Mouse (Mus musculus): ENCODE measurements at regions not wholly inside any gene's neighbourhood (a gene's known extent, or its start where the extent isn't known, plus 50 kb on each side); places are given as distances from the start of the nearest gene placed in this dataset.

DNA sequence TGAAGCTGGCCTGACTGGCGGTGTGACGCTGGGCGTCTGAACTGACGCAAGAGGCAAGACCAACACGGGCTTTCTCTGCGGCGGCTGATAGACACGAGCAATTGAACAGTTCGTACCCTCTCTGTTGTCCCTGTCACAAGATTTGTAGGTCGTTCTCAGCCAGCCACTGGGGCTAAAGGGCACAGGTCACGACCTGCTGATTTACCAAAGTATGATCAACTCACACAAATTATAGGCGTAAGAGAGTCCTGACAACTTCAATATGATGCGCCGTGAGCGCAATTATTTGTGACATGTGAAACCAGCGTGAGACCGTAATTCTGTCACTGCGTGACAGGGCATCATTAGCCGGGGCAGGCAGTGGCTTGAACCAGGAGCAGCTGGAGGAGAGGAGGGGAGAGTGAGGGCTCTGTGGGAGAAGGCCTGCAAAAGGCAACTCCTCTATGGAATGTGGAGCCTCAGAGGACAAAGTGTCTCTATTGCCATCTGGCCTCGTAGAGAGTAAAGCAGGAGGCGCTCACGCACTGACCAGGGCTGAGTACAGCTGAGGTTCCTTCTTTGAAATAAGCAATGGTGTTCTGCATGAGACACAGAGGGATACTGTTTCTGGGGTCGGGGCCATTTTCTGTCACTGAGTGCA, 181.4 kb upstream of the Habp2 start:
- no peak for DNase-seq

- no peak for DNase-seq
Measured at GRCm38 (mm10) chr19:56108796-56109195, 178.1 kb upstream of the Habp2 start.

GRCm38 (mm10) chr19:56115552-56116284, 171.2 kb upstream of the Habp2 start:
- no peak for DNase-seq

DNA sequence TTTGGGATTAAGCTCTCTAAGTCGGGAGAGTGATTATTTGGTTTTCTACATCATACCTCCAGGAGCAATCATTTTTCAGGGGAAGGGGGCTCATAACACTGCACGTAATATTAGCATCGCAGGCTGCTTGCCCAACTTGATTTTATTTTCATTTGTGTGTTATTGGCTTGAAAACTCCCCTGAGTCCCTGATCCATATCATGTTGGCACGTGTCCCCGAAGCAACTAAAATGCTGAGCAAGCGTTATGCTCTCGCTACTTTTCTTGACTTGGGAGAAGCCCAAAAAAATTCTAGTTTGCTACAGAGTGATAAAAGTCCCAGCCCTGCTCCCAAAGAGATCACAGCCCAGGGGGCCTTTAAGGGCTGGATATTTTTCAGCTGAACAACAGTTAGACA, 170.7 kb upstream of the Habp2 start:
- DNase-seq: no peak

- DNase-seq: no peak
Measured at GRCm38 (mm10) chr19:56120723-56121122, 166.2 kb upstream of the Habp2 start.

- no peak for DNase-seq
Measured at GRCm38 (mm10) chr19:56122186-56122585, 164.8 kb upstream of the Habp2 start.

GRCm38 (mm10) chr19:56131556-56131955, 155.4 kb upstream of the Habp2 start:
- DNase-seq: no peak

- DNase-seq: no peak
Measured at GRCm38 (mm10) chr19:56132911-56133562, 153.9 kb upstream of the Habp2 start.

DNA sequence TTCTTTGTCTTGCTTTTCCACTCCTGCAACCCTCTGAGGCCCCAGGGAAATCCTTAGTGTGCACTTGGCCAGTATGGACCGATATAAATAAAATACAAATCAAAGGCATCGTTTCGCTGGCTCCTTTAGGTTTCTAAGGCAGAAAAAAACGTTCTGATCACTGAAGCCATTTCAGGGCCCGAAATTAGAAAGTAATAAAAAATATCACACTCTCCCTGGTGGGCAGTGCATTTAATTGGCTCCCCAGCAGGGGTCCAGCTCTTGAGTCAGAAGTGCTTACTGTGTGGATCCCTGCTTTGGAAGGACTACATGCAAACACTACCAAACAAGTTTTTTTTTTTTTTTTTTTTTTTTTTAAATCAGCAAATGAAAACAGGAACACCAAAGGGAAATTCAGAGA, 153.4 kb upstream of the Habp2 start:
- no peak for DNase-seq

- DNase-seq: peak; percentile 94
Measured at GRCm38 (mm10) chr19:56134081-56134818, 152.7 kb upstream of the Habp2 start.

- DNase-seq: peak; percentile 93
Measured at GRCm38 (mm10) chr19:56135306-56135928, 151.5 kb upstream of the Habp2 start.

DNA sequence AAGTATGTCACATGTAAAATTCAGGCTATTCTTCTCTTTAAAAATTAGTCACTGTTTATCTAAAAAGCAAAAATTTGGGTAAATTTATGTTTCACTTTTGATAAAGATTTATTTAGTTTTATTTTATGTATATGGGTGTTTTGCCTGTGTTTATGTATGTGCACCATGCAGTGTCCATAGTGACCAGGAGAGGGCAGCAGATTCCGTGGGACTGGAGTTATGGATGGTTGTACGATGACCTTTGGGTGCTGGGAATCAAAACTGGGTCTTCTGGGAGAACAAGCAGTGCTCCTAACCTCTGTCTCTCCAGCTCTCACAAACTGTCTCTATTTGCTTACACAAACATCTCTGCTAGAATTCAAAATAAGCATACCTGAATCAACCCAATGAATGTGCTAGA, 146.4 kb upstream of the Habp2 start:
- DNase-seq: no peak

- no peak for DNase-seq
Measured at GRCm38 (mm10) chr19:56144221-56144620, 142.7 kb upstream of the Habp2 start.

DNA sequence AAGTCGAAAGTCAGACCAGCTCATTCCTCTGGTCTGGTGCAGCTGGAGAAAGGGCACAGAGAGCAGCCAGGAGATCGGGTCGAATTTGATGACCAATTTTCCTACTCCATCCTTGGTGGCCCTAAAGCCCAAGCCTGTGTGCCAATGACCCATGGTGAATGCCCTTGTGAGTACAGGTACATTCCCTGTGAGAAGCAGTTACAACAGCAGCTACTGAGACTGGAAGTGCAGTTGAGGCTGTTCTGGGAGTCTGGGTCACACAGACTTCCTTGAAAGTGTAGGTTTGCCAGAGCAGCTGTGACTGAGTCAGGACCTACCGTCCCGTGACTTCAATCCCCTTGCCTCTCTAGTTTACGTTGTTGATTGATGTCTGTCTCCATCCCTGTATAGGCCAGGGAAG, 129.8 kb upstream of the Habp2 start:
- DNase-seq: peak; percentile 91

DNA sequence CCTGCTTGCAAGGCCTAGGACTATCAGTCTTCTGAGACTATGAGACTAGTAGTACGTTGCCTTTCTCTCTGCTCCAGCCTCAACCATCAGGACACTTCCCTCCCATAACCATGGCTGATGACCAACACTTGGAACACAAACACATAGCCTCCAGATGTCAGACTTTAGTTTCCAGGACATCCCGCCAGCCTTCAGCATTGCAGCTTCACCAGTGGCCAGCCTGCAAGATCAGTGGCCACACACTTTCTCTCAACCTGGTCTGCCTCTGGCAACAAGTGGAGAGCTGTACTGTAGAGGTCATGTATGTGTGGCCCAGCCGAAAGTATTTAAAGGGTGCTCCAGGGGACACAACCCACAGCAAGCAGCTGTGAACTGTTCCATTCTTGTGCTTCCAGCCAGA, 124.8 kb upstream of the Habp2 start:
- peak; percentile 98 for DNase-seq

DNA sequence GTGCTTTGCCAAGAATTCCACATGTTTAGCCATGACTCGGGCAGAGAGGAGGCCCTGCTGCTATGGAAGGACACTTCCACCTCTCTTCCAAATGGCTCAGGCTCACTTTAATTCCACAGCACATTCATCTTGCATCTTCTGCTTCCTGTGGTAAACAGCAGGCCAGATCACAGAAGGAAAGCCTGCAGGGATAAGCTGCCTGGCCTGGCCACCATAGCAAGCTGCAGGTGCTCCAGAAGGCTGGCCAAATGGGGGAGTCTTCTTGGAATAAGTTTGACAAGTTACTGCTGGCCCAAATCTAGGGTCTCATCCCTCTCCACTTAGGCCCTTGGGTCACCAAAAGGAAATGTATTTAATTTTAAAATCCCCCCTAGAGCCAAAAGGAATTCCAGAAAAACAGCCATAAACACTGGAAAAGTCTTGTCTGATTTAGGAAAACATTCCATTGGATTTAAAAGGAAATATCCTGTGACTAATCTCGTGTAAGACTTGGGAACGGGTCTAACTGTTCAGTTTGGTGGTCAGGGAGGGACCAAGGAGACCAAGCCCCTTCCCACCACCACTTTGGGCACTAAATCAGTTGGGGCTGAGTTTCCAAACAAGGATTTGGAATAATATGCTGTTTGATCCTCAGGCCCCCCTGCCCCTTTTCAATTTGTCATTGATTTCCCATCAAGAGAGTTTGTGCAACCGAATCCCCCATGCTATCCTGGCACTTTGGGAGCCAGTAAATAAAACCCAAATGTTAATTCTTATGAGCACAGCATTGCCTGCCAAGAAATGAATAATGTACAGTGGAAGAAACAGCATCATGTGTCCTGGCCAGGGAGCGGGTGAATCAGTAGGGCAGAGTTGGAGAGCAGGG, 117.6 kb upstream of the Habp2 start:
- no peak for DNase-seq

DNA sequence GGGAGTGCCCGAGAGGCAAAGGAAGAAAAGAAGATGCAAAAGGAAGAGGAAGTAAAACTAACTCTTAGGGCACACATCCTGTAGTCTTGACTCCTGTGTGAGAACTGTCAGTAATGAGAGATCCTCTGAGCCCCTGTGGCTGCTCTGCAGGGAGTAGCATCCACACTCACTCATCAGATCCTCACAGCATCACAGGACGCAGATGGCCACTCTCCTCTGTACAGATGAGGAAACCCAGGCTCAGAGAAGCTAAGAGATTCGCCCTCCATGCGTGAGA, 117.0 kb upstream of the Habp2 start:
- DNase-seq: no peak

GRCm38 (mm10) chr19:56172454-56172853, 114.5 kb upstream of the Habp2 start:
- no peak for DNase-seq

GRCm38 (mm10) chr19:56176059-56176458, 110.9 kb upstream of the Habp2 start:
- DNase-seq: peak; percentile 97

GRCm38 (mm10) chr19:56177231-56177745, 109.6 kb upstream of the Habp2 start:
- no peak for DNase-seq

GRCm38 (mm10) chr19:56185756-56186155, 101.2 kb upstream of the Habp2 start:
- no peak for DNase-seq

- DNase-seq: no peak
Measured at GRCm38 (mm10) chr19:56189185-56189584, 97.8 kb upstream of the Habp2 start.

All from heart, adult 11 months (tissue).